Mouse (Mus musculus) adrenal gland, adult (tissue): ENCODE data around the gene Efna3.

Experiments
- DNase-seq, 2 experiments: peaks; one replicate each; pipeline ENCODE4 v3.0.0; 2022 to 2023; ENCODE audit warnings: low spot score in 1 of 2; ENCODE audit not compliant: inconsistent age in 2 of 2

Gene Efna3

GRCm38 (mm10) chr3:89322514-89323165, at the start of gene Efna3:
Gene Efna3, minus strand, starts transcription at chr3:89322965.
- DNase-seq, result peak; percentile 83 to 91

GRCm38 (mm10) chr3:89367338-89367737, 44.6 kb upstream of the Efna3 start:
- peak; percentile 11 to 50 for DNase-seq

GRCm38 (mm10) chr3:89365486-89366414, 43.0 kb upstream of the Efna3 start:
- DNase-seq, result no peak

DNA sequence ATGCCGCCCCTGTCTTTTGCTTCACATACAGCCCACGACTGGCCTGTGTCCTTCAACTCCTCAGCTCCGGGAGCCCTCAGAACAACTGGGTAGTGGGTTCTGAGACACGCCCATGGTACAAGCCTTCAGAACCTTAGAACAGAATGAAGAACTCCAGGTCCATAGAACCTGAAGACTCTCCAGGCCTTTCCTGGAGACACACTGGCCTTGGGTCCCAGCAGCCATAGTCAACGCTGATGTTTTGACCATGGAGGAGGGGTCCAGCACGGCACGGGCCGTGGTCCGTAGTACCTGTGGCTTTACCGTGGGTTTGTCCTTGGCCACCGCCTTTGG, 42.4 kb upstream of the Efna3 start, which contains the start of gene Dcst1:
Gene Dcst1 (minus strand): TSS at position 101 of the 333 bp plus-strand sequence.
- no peak for DNase-seq

GRCm38 (mm10) chr3:89364631-89365030, 41.9 kb upstream of the Efna3 start:
- no peak for DNase-seq

DNA sequence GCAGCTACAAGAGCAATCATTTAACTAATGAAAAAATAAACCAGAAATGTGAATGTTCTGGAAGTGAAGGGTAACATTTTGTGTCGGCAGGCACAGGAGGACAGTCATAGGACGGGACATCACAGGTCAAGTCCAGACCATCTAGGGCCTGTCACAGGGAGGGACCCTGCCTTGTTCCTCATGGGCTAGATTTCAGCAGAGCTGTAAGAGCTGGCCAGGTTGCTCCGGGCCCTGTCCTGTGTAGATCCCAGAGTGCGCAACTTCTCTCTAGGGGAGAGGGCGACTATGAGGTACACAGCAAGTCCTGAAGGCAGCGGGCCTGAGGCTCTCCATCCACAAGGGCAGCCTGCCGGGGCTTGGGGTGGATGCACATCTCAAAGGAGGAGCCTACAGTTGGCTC, 38.9 kb upstream of the Efna3 start, which contains the start of gene Dcst2:
Gene Dcst2 (plus strand): TSS at position 301 of the 400 bp plus-strand sequence.
- peak in 1 of 2 experiments; percentile 5 for DNase-seq

DNA sequence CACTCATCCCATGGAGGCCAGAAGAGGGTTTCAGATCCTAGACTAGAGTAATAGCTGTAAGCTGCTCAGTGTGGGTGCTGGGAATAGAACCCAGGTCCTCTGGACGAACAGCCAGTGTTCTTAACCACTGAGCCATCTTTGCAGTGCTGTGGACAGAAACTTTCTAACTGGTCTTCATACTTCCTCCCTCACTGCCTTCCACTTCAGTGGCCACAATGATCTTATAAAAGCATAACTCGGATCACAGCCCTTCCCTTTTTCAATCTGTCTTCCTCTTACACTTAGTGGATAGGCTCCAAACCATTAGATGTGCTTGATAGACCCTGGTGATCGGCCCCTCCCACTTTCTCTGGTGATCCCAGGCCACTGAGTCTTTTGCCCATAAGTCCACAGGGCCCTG, 37.5 kb upstream of the Efna3 start:
- DNase-seq, result no peak

GRCm38 (mm10) chr3:89359630-89360029, 36.9 kb upstream of the Efna3 start:
- DNase-seq, result peak in 1 of 2 experiments; percentile 36

DNA sequence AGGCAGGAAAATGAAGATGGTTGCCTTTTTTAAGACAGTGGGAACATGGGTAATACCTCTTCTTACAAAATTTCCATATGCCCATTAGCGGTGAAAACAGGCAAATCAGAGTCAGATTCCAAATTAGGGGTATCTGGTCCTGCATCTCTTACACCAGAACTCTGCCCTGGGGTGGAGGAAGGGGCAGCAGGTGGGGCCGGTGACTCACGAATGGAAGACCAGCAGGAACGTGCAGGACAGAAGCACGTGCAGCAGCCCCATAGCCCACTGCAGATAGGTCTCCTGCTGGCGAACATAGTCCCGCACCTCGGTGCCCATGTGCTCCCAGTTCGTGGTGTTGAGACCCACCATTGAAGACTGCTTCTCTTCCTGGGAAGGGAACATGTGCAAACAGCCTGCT, 33.3 kb upstream of the Efna3 start:
- DNase-seq, result peak in 1 of 2 experiments; percentile 7

DNA sequence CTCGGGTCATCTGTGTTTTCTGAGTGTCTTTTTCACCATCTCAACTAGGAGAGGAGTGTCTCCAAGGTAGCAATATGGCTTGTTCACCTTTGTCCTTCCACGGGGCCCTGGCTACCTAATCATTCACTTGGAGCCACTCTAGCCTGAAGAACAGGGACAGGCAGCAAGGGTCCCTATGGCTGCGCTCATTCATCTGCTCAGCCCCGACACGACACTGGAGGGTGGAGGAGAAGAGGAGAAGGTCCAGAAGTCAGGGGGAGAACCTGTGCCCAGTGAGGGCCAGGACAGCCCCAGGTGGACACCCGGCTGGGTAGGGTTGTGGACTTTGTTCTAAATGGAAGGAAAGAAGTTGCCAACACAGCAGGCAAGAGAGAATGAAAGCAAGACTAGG, 32.7 kb upstream of the Efna3 start:
- DNase-seq, result no peak

GRCm38 (mm10) chr3:89354816-89355511, 32.2 kb upstream of the Efna3 start:
- peak; percentile 89 to 96 for DNase-seq

DNA sequence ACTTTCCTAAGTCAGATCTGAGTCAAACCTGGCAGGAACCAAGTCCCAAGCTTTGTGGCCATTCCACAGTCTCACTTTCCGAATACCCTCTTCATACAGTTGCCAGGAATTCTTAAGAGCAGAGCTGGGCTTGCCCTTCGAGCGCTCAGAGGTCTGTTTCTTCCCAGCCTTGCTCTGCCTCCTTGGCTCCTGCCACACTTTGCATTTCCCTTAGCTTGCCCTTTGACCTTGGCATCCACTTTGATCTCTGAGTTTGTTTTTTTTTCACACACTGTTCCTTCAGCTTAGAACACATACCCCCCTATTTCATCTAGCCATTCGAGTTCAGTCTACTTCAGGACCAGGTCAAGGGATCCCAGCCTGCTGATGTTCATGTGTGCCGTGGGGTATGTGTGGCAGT, 28.5 kb upstream of the Efna3 start:
- DNase-seq, result no peak

- DNase-seq, result peak; percentile 94 to 98
Measured at GRCm38 (mm10) chr3:89349869-89350501, 27.2 kb upstream of the Efna3 start, which contains the start of gene Adam15. Gene Adam15, minus strand, starts transcription at chr3:89349996.

DNA sequence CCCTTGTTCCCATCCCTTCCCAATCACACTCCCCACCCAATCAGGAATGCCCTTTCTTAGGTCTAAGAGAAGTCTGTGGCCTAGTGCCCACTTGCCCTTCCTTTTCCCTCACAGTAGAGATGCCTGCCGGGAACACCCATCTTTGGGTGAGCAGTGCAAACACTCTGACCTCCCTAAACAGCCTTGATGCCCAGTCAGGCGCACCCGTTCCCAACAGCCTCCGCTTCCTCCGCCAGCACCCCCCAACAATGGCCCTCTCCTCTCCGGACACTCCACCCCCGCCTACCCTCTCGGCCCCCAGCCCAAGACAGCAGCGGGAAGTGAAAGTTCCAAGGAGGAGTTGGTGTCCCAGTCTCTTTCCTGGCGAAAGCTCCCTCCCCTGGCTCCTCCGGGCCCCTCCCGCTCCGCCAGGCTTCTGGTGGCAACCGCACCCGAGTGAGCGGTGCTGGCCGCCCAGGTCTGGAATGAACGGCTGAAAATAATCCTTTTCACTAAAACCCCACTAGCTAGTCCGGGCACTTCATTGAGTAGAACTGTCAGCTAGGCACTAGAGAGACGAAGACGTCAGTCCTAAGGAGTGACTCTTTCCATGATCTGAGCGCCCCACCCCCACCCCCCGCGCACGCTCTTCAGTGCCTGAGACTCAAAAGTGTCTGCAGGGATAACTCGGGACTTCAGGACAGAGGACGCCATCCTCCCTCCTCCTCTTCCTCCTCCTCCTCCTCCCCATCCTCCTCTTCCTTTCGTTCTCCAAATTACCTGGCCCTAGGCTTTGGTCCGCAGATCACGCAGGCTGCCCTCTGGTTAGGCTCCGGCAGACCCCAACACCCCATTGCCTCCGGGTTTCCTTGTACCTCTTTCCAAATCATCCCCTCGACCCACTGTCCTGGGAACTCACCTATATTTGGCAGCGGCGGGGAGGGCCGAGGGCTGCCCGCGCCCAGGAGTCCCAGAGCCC, 26.4 kb upstream of the Efna3 start:
- DNase-seq, result peak; percentile 69 to 85

- no peak for DNase-seq
Measured at GRCm38 (mm10) chr3:89347916-89348315, 25.2 kb upstream of the Efna3 start.

DNA sequence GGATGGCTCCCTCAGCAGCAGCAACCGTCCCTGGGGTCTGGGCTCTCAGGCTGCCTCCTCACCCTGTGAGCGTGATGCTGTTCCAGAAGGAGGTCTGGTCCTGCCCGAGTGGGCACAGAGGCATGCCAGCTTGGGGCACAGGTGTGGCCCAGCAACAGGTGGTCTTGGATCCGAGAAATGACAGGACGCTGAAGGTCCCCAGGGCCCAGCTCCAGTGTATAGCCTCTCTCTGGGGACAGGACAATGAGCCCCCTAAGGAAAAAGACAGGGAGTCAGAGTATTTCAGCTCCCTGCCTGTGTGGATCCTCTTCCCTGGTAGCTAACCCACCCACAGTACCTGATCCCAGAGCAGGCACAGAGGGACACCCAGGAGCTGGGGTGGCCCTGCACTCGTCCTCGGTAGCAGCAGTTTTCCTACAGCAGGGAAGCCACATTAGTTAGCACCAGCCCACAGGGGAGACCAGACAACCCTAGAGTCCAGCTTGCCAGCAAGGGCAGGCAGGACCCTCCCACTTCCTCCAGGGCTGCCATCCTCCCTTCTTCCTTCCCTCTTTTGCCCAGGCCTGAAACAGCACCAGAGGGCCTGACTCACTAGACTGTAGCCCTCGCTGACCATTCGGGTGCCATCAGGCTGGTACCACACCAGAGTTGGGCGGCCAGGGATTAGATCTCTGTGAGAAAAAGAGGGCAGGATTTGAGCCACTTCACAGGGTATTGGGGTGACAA, 24.2 kb upstream of the Efna3 start:
- DNase-seq, result peak in 1 of 2 experiments; percentile 16

- DNase-seq, result peak in 1 of 2 experiments; percentile 4
Measured at GRCm38 (mm10) chr3:89343279-89343678, 20.5 kb upstream of the Efna3 start.

DNA sequence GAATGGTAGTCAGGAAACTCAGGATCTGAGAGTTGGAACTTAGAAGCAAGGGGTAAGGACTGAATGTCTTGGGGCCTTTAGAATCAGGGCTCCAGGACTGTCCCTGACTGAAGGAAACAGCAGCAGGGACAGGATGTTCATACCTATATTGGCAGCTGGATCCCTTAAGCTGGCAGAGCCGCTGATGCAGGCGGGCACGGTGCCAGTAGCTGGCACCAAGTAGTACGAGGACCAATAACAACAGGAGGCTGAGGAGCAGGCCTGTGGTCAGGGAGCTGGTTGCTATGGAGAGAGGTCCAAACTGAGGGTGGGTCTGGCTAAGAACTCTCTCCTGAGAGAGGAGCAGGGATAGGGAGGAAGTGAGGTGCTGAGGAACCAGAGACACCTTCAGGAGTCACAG, 19.0 kb upstream of the Efna3 start:
- no peak for DNase-seq

GRCm38 (mm10) chr3:89340465-89340864, 17.7 kb upstream of the Efna3 start:
- DNase-seq, result peak; percentile 78 to 92
